Mouse (Mus musculus) lung, postnatal 0 days (tissue): ENCODE measurements around the gene Spred1.

ENCODE experiments used
- CTCF ChIP-seq: IDR thresholded peaks from 2 replicates; pipeline ENCODE4 v1.5.1; 2016; ENCODE audit warnings: antibody characterized with exemption, mild to moderate bottlenecking
- EP300 ChIP-seq: IDR thresholded peaks from 2 replicates; pipeline ENCODE4 v1.6.1; 2016; ENCODE audit warnings: antibody characterized with exemption, mild to moderate bottlenecking, control low read depth

GRCm38 (mm10) chr2:117200869-117201338, 79.7 kb downstream of the Spred1 start:
- TF ChIP-seq CTCF = no peak
- peak; percentile 53; the same call in 1 of the 2 replicates for TF ChIP-seq EP300
